Mouse (Mus musculus): Measurements from ENCODE around the gene Irak1.

- TF ChIP-seq GATA1 (IDR thresholded peaks at IDR 0.05; ENCODE audit: low read length): no peak
- no peak for TF ChIP-seq TAL1 (IDR thresholded peaks at IDR 0.05; ENCODE audit: low read length)
These were observed 9.1 kb downstream of the Irak1 start for GRCm38 (mm10) chrX:74014597-74014996.

Data from erythroblast, embryonic 14.5 days (primary cell).